Mouse (Mus musculus) adrenal gland, postnatal 25 days (tissue): ENCODE measurements at regions not wholly inside any gene's neighbourhood (a gene's known extent, or its start where the extent isn't known, plus 50 kb on each side); places are given as distances from the start of the nearest gene placed in this dataset.
"Not testable (repeated sequence)": the region's sequence is repeated elsewhere in the genome, so short reads cannot be mapped to it uniquely, and the experiment has no call there.

Experiments used
- DNase-seq: peaks from one replicate; pipeline ENCODE4 v3.0.0; 2021; ENCODE audit warnings: mixed read lengths

DNA sequence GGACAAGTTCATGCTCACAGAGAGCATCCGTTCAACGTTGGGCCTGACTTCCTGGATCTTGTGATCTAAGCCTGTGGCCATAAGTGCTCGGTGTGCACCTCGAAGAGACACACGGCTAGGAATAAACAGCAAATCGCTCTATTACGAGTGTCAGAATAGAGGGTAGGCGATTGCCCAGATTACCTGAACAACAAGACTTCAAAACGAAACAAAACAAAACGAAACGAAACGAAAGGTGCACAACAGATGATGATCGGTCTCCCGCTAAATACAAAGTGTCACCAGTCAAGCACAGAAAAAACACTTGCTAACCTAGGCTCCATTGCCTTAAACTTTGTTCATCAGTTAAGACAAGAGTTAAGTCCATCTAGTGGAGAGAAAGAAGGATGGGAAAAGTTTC lies 67.4 kb downstream of the Pdia4 start:
- not testable (repeated sequence) for DNase-seq

DNA sequence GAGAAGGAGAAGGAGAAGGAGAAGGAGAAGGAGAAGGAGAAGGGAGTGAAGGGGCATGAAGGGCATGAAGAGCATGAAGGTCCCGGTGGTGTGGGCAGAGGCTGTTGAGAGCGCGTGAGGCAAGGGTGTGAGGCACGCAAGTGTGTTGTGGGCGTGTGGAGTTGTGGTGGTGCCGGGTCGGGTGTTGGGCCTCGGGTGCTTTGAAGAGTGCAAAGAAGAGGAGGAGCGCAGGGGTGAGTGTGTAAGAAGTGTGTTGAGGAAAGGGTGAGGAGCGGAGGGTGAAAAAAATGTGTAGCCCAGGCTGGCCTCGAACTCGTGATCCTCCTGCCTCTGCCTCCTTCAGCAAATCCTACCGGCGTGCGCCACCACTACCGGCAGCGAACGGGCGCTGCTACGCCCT lies 69.4 kb downstream of the Pdia4 start:
- DNase-seq, result not testable (repeated sequence)

DNA sequence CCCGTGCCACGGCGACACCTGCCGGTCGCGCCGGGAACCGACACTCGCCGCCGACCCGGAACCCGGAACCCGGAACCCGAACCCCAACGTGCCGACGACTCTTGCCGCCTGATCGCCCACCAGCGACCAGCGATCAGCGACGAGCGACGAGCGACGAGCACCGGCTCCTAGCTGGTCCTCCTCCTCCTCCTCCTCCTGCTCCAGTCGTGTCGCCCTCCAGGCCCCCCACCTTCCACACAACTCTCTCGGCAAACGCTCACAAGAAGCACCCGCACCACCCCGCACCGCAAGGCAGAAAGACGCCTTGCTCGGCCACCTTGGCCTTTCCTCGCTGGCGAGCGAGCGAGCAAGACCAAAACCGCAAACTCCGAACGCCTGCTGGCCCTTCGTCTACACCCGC lies 73.0 kb downstream of the Pdia4 start:
- DNase-seq, result not testable (repeated sequence)

DNA sequence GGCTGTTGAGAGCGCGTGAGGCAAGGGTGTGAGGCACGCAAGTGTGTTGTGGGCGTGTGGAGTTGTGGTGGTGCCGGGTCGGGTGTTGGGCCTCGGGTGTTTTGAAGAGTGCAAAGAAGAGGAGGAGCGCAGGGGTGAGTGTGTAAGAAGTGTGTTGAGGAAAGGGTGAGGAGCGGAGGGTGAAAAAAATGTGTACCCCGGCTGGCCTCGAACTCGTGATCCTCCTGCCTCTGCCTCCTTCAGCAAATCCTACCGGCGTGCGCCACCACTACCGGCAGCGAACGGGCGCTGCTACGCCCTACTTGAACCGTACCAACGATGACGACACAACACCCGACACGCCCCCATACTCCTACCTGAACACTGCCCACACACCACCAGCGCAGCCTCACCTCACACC lies 73.5 kb downstream of the Pdia4 start:
- DNase-seq, result peak; percentile 67

DNA sequence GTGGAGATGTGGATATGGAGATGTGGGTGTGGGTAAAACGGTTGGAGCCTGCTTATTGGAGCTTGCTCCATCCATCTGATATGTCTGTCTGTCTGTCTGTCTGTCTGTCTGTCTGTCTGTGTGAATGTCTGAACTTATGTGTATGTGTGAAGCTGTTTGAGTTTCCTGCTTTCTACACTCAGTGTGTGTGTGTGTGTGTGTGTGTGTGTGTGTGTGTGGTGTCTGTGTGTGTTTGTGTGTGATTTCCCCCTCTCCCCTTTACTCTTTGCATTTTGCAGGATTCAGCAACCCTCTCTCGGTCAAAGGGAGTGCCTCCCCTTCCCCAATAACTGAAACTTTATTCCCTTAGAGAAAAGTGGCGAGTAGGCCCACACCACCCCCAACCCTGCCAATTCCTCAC lies 75.3 kb downstream of the Pdia4 start:
- DNase-seq, result not testable (repeated sequence)
